Mouse (Mus musculus): ENCODE measurements around the gene Eogt.

DNA sequence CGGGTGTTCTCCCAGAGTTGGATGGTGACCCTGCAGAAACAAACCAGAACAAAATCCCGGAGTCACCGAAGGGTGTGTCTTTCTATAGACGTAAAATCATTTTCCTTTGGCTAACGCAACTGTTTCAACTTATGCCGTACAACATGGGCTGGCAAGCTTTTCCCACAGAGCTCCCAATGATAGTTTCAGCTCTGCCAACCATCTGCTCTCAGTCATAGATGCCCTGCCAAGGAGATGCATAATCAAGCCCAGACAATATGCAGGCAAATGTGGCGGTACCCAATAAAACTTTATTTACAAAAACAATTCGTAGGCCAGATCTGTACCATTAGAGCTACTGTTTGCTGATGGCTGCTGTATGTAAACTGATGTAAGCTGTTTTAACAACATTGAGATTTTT lies 36.8 kb downstream of the Eogt start:
- TF ChIP-seq CTCF (IDR thresholded peaks at IDR 0.05; ENCODE audit: low read depth, low read length) (no peak), POLR2A (IDR thresholded peaks at IDR 0.05; ENCODE audit: extremely low read depth, insufficient read depth, low read length) (no peak)

Data from liver, adult 2 months (tissue).